11 mouse cellular contexts compared by ENCODE assay signal in the genomic region with DNA sequence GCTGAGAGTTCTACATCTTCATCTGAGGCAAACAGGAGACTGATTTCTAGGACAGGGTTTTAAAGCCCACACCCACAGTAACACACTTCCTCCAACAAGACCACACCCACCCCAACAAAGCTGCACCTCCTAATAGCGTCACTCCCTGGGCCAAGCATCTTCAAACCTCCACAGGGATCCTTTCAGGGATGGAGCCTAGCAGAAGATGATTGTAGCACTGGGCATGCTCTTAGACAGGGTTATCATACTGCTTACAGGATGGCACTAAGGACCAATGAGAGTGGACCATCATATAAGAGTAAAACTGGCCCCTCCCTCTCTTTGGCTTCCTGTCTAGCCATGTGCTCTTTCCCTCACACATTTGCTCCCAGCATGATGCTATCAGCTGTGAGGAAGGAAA.
DNase-seq lines count a peak whose midpoint lies in the region; ATAC-seq and TF ChIP-seq lines count a peak whose summit lies in the region.
"Had no signal": no experiment of that assay in that cellular context is flagged by ENCODE, and none has a peak within 500 bp of the region (broad histone marks: within the 10 kb centered on the region; RNA-seq: fewer than 3 reads in every experiment).

No protein-coding gene starts in this region.

- H3K9ac ChIP-seq in heart, adult 2 months (ENCODE audit: low read depth, low read length), result no peak overlapping the region
- no peak overlapping the region for H3K9ac ChIP-seq in heart, embryonic 11.5 days (ENCODE audit: low read depth, low read length)
- H3K9ac ChIP-seq: forebrain, embryonic 12.5 days had no signal

- no peak for TF ChIP-seq CTCF in heart, adult 2 months (IDR thresholded peaks at IDR 0.05)

- H3K4me1 ChIP-seq in heart, adult 2 months (ENCODE audit: control insufficient read depth, insufficient read depth, low read length), result peaks cover 11% of the 10 kb centered on the region
- H3K4me1 ChIP-seq in heart, embryonic 11.5 days (ENCODE audit: control insufficient read depth, insufficient read depth, low read length), result peaks cover 29% of the 10 kb centered on the region

- H3K4me2 ChIP-seq in heart, embryonic 11.5 days, result no peak overlapping the region
- H3K4me2 ChIP-seq: forebrain, embryonic 12.5 days had no signal

- 36% methylated on average over 1 of the region's 1 CpGs for WGBS in heart, adult 2 months
- 58% methylated on average over 1 of the region's 1 CpGs for WGBS in heart, embryonic 11.5 days (ENCODE audit: insufficient replicate concordance)

- TF ChIP-seq EP300 in heart, adult 2 months (IDR thresholded peaks at IDR 0.05; ENCODE audit: insufficient read depth, low read depth, low read length), result no peak

- ATAC-seq in heart, embryonic 11.5 days (replicated peaks; ENCODE audit: insufficient number of reproducible peaks, low FRiP score, low TSS enrichment), result no peak
- ATAC-seq in common myeloid progenitor, adult 5-6 weeks (replicated peaks; ENCODE audit: low read depth, poor library complexity, severe bottlenecking), result 0 out of 2 replicates have a peak, but pooled peaks have one; percentile 18
- ATAC-seq in neutrophil, adult 5-6 weeks (ENCODE audit: extremely low read depth, insufficient number of reproducible peaks, low FRiP score, poor library complexity, severe bottlenecking), result 0 out of 2 replicates have a peak, but pooled peaks have one; percentile 19
- ATAC-seq: midbrain, embryonic 16.5 days had no signal

- no peaks in the 10 kb centered on the region for H3K36me3 ChIP-seq in heart, adult 2 months (ENCODE audit: control insufficient read depth, insufficient read depth, low read length)
- H3K36me3 ChIP-seq in heart, embryonic 11.5 days (ENCODE audit: control insufficient read depth, insufficient read depth, low read length), result no peaks in the 10 kb centered on the region
- H3K36me3 ChIP-seq: forebrain, embryonic 12.5 days had no signal

- DNase-seq in heart, adult 2 months, result no peak
- peak; percentile 28 for DNase-seq in lung, postnatal 36 days
- no peak for DNase-seq in lung, postnatal 4 days
- DNase-seq in right cerebral cortex, postnatal 25 days, result no peak
- no peak for DNase-seq in gastrocnemius, adult 18-20 months (ENCODE audit: low spot score)
- DNase-seq: kidney, postnatal 14 days had no signal

- no peaks in the 10 kb centered on the region for H3K9me3 ChIP-seq in heart, embryonic 11.5 days (replicated peaks; ENCODE audit: control insufficient read depth, low read length)
- H3K9me3 ChIP-seq: forebrain, embryonic 12.5 days had no signal

- no peaks in the 10 kb centered on the region; the same call in 1 of the 2 replicates for H3K27me3 ChIP-seq in heart, adult 2 months (ENCODE audit: control insufficient read depth, insufficient read depth, low read length)
- no peaks in the 10 kb centered on the region for H3K27me3 ChIP-seq in heart, embryonic 11.5 days (ENCODE audit: control insufficient read depth, insufficient read depth, low read length)
- H3K27me3 ChIP-seq: forebrain, embryonic 12.5 days had no signal

- no peak for TF ChIP-seq POLR2A in heart, adult 2 months (IDR thresholded peaks at IDR 0.05; ENCODE audit: insufficient read depth, low read depth, low read length)

- no peak overlapping the region for H3K4me3 ChIP-seq in heart, adult 2 months
- H3K4me3 ChIP-seq in heart, embryonic 11.5 days (ENCODE audit: low read depth, low read length), result no peak overlapping the region
- H3K4me3 ChIP-seq: forebrain, embryonic 12.5 days had no signal

- intact Hi-C loops in heart, adult 2 months (cut with DNase I), result loop anchor here (5.0 kb wide), 1 partner anchor 43 kb away; no protein-coding TSS in a partner anchor

- peak overlapping the region; percentile 38 for H3K27ac ChIP-seq in heart, adult 2 months
- no peak overlapping the region for H3K27ac ChIP-seq in heart, embryonic 11.5 days (ENCODE audit: low read depth, low read length)
- H3K27ac ChIP-seq: forebrain, embryonic 12.5 days had no signal

- 0 out of 2 replicates have a peak, but pooled peaks cover 1% of the 10 kb centered on the region for H3K79me2 ChIP-seq in heart, adult 2 months (replicated peaks; ENCODE audit: control insufficient read depth, insufficient read depth, low read length)
